Mouse (Mus musculus) embryonic fibroblast, embryonic 13.5 days (primary cell): ENCODE measurements around the gene Casd1.

Source experiments
- CTCF ChIP-seq: IDR thresholded peaks from 2 replicates; pipeline ENCODE4 v1.5.1; 2011; ENCODE audit warnings: mild to moderate bottlenecking, control low read depth, low read length, moderate library complexity, borderline replicate concordance; ENCODE audit not compliant: insufficient read depth
- POLR2A ChIP-seq: IDR thresholded peaks from 2 replicates; pipeline ENCODE4 v1.6.1; 2011; ENCODE audit warnings: low read depth, mild to moderate bottlenecking, control low read depth, low read length, moderate library complexity

GRCm38 (mm10) chr6:4652596-4653134, 52.0 kb downstream of the Casd1 start:
- no peak for TF ChIP-seq CTCF
- TF ChIP-seq POLR2A = no peak
